Mouse (Mus musculus) cortical plate, adult 2 months (tissue): ENCODE measurements around the gene AA986860.

ENCODE experiments used
- CTCF ChIP-seq: fragments of 200-500 bp; IDR thresholded peaks from 2 replicates; pipeline ENCODE4 v1.5.1; 2011; ENCODE audit warnings: mild to moderate bottlenecking, control low read depth, low read length; ENCODE audit not compliant: insufficient read depth; ENCODE audit errors: extremely low read depth
- POLR2A ChIP-seq: fragments of 200-500 bp; IDR thresholded peaks from 2 replicates; pipeline ENCODE4 v1.6.1; 2011; ENCODE audit warnings: mild to moderate bottlenecking, low read length, control low read depth; ENCODE audit not compliant: insufficient read depth; ENCODE audit errors: extremely low read depth

DNA sequence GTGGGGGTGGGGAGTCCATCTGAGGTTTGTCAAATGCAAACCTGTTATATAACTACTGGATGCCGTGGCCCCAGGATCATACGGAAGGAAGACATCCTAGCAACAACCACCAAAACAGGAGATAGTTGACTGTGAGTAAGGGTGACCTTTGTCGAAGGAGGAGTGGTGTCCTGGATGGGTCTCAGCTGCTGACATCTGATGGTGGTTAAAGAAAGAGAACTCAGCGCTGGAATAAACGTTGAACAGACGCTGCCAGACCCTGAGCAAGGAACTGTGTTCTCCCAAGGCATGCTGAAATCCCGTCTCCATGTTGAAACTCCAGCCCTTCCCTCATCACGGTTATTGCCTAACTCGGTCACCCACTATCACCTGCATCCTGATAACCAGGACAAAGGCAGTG lies 27.9 kb downstream of the AA986860 start:
- no peak for TF ChIP-seq POLR2A
- TF ChIP-seq CTCF, result no peak
